Mouse (Mus musculus): ENCODE results near the gene Ppfia1.

Gene Ppfia1

DNA sequence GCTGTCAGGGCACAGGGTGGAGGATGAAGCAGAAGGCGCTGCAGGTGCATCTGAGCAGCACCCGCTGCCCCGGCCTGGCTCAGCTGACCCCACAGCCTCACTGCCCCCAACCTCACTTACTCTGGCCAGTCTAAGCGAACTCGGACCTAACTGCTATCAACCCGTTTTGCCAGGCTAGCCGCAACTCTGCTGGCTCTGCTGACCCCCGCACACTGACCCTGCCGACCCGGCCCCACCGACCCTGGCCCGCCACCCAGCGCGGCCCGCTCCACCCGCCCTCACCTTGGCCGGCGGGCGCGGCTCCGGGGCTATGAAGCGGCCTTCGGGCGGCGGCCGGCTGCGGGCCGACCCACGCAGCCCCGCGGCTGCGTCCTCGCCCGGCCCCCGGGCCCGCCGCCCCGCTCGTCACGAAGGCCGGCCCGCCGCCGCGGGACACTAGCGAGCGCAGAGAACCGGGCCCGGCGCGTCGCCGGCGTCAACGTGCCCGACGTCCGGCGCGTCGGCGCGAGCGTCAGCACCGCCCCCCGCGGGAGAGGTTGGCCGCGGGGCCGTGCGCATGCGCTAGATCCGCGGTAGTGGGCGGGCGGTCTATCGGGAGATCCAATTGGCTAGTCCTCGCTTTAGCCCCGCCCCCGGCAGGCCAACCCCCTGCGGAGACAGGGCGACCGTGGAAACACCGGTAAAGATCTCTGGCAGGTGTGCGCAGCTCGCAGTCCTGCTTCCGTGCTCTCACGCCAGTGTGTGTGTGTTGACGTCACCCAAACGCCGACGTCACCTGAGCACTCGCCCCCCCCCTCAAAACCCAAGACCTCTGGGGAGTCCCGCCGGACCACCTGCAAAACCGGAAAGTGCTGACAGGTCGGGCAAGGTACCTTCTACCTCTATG, at the start of gene Ppfia1:
TSS of gene Ppfia1 (minus strand) at position 493 of the 886 bp plus-strand sequence.
- peak; percentile 94 for DNase-seq (ENCODE audit: low read depth, low spot score)

DNA sequence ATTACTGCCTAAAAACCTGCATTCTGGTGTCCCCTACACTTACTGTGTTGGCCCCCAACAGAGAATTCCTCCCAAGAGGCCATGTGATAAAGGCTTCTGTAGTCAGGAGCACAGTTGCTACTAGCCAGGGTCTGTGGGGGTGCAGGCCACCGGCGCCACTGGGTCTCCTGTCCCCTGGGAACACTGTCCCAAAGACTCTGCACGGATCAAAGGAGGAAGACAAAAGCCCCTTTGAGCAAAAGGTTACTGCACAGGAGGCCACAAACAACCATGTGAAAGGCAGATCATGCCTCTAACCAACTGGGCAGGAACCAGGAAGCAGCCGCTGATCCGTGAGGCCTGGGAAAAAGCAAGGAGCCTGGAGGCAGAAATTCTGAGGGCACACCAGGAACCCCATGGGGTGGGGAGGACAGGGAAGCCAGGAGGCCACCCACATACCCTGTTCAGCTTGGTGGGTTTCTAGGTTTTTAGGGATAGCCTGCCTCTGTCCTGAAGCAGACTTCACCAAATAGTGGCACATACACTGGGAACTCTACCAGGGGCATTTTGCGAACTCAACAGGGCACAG, 46.9 kb upstream of the Ppfia1 start:
- no peak for DNase-seq (ENCODE audit: low read depth, low spot score)

- DNase-seq (ENCODE audit: low read depth, low spot score), result no peak
Observed at GRCm38 (mm10) chr7:144589508-144589907, 36.0 kb upstream of the Ppfia1 start.

DNA sequence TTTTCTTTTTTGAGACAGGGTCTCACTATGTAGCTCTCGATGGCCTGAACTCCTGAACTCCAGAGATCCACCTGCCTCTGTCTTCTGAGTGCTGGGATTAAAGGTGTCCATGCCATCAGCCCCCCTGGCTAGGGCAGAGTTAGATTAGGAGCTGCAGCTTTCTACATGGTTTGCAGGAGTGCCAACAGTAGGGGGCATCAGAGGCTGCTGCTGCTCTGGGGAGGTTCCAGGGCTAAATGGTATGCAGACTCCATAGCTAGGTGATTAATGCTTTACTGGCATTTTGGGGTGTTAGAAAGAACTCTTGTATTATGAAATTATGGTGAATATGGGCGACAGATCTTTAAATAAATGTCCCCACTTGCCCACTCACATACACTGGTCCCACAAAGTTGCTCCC, 33.8 kb upstream of the Ppfia1 start:
- DNase-seq (ENCODE audit: low read depth, low spot score), result no peak

DNA sequence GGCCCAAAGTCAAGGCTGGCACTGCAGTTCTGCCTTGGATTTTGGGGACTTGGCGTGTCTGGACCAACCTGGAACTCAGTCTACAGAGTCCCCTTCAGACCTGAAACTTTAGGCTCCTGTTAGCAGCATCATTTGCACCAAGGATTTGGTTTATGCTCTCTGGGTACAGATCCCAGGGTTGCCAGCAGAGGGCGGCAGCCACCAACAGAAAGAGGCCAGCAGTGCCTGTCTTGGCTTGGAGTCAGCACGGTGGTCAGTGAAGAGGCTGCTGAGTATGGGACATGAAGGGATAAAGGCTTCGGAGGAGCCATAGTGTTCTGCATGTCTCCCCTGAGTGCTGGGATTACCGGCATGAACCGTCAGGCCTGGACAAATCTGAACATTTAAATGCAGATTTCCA, 32.1 kb upstream of the Ppfia1 start:
- DNase-seq (ENCODE audit: low read depth, low spot score), result peak; percentile 17

DNA sequence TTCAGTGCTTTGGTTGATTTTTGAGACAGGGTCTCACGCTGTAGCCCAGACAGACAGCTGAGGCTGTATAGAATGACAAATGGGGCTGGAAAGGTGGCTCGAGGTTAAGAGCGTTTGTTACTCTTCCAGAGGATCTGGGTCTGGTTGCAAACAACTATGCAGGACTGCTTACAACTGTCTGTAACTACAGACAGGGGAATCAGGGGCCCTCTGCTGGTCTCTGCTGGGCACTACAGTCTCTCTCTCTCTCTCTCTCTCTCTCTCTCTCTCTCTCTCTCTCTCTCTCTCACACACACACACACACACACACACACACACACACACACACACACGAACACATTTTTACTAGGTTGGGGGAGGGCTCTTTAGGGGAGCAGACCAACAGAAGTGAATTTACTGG, 30.1 kb upstream of the Ppfia1 start:
- peak; percentile 26 for DNase-seq (ENCODE audit: low read depth, low spot score)

DNA sequence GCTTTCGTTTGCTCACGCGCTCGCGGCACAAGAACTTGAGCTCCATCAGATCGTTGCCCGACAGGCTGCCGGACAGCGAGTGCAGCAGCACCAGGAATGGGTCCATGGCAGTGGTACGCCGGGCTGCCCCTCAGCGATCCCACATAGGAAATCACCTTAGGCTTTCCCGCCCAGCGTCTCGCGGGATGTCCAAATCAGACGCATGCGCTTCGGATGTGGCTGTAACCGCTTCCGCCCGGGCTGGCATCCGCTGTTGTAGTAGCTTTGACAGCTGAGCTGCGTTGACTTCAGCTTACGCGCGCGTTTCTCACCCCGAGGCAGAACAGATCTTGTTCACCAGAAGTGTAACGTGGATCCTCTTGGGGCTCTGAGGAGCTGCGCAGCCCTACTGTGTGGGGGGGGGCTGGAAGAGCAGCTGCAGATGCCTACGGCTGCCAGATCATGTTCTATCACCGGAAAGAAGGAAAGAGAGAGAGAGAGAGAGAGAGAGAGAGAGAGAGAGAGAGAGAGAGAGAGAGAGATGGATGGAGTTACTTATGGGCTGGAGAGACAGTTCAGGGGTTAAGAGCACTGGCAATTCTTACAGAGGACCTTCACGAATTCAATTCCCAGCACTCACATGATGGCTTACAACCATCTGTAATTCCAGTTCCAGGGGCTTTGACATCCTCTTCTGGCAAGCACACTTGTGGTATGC, 28.9 kb upstream of the Ppfia1 start, which contains the start of gene Fadd:
TSS of gene Fadd (minus strand) at position 180 of the 697 bp plus-strand sequence.
- DNase-seq (ENCODE audit: low read depth, low spot score), result peak; percentile 64

GRCm38 (mm10) chr7:144581559-144582283, 28.2 kb upstream of the Ppfia1 start:
- DNase-seq (ENCODE audit: low read depth, low spot score), result peak; percentile 53

DNA sequence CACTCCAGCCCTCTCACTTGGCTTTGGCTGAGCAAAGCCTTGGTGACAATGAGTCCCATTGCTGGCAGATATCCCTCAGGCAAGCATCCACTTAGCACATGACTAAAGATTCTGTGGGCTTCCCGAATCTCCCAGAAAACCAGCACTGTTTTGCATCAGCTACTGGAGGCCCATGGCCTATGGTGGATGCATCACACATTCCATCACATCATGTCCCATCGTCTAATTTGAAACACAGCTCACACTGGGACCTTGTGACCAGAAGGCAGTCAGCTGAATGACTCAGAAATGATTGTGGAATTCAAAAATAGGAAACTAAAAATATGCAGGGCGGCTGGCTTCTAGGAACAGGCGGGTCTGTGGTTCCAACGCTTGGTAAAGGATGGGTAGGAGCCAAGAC, 24.3 kb upstream of the Ppfia1 start:
- DNase-seq (ENCODE audit: low read depth, low spot score), result no peak

DNA sequence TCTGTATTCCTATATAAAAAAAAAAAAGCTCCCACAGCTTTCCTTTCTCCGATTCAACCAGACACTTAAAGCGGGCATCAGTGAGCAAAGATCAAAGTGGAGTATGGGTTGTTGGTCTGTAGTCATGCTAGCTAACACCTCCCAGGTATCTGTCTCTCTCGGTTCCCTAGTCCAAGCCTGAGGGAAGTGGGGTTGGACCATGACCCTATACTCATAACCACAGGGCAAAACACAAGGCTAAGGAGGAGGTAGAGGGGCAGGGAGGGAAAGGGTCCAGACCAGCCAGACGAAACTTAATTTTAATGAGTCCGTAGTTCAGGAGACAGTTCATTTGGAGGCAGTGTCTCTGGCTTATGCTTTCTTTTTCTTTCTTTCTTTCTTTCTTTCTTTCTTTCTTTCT, 18.7 kb upstream of the Ppfia1 start:
- no peak for DNase-seq (ENCODE audit: low read depth, low spot score)

DNA sequence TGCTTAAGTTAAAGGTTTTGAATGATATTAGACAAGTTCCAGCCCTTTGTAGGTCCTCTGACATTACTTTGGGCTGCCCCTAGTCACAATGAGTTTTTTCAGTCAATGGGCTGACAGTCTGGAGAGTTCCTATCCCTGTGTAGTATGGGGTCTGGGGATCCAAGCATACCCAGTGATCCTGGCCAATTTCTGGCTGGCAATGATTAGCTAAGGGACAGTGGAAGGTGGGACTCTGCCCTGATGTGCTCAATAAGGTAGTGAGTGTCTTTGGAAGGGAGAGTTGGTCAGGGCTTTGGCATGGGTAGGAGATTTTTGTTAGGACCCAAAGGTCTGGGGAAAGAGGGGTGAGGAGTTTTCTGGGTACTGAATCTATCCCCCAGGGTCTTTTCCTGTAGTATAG, 18.1 kb upstream of the Ppfia1 start:
- DNase-seq (ENCODE audit: low read depth, low spot score), result no peak

GRCm38 (mm10) chr7:144569428-144569827, 15.9 kb upstream of the Ppfia1 start:
- no peak for DNase-seq (ENCODE audit: low read depth, low spot score)

DNA sequence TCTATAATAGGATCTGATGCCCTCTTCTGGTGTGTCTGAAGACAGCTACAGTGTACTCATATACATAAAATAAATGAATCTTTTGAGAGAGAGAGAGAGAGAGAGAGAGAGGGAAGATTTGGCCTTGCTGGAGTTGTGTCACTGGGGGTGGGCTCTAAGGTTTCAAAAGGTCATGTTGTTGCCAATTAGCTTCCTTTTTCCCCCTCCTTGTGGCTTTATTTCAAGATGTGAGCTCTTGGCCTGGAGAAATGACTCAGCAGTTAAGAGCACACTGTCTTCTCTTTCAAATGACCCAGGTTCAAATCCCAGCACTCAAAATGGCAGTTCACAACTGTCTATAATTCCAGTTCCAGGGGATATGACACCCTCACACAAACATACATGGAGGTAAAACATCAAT, 14.6 kb upstream of the Ppfia1 start:
- no peak for DNase-seq (ENCODE audit: low read depth, low spot score)

DNA sequence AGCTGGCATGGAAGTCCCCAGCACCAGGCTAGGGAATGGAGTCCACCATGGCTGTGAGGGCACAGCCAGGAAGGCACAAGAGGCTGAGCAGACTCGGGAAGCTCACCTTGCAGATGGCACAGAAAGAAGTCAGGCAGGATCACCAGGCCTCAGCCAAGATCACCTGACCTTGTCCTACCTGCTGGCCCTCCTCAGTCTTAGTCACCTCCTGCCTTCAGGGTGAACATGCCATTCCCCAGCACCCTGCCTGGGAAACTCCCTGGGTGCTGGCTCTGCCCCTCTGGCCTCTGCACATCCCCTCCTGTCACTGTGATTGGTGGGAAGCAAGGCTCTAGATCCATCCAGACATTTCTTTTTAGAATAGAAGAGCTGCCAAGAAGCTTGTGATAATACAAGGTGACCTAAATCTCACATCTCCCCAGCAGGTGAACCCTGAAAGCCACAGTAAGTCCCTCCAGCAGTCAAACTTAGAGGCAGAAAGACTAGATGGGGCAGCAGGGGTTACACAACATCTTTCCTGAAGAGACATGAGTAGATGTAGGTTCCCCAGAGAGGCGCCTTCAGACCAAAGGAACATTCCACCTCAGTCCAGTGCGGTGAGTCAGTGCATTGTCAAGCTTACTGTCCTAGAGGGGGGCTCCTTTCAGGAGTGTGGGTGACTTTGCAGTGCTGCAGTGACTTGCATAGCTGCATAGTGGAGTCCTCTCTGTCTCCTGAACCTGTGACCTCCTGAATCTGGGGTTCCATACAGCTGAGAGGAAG, 13.6 kb upstream of the Ppfia1 start:
- DNase-seq (ENCODE audit: low read depth, low spot score), result no peak

DNA sequence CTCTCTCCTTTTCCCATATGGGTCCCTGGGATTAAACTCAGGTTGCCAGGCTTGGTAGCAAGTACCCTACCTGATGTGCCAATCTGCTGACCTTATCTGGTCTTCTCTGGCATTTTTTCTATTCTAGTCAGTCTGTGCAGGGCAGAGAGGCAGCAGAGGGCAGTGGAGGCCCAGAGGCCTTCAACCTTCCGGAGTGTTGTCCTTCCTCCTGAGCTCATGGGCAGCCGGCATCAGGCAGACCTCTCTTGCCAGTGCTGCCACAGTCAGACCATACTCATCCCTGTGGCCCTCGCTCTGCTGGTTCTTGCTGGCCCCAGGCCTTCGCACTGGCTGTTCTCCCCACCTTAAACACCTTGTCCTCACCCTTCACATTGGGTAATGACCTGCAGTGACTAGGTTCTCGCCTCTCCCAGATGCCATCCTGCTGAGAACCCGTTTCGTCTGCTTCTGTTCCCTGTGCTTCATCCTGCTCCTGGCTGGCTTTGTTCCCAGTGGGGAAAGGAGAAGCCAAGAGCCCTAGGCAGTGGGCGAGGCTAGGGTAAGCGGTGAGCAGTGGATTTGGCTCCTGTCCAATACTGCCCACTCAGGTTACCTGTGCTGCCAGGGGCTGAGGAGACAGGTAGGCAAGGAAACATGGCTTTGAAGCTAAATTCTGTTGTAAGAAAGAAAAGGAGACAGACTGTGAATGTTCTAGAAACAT, 10.1 kb upstream of the Ppfia1 start:
- DNase-seq (ENCODE audit: low read depth, low spot score), result no peak

DNA sequence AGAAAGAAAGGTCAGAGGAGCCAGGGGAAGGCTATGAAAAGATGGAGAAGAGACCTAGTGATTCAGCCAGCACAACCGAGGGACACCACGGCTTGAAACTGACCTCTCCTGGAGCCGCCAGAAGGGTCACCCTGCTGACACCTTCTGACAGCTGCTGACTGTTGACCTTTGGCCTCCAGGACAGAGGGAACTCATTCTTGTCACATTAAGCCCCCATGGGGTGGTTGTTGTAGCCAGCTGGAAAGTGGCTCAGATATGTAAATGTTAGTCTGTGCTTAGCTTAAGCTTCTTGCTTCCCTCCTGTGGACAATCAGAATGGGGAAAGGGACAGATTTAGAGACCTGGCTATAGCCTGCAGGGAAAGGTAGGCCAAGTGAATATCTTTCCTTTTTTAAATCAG, 8.5 kb upstream of the Ppfia1 start:
- no peak for DNase-seq (ENCODE audit: low read depth, low spot score)

- DNase-seq (ENCODE audit: low read depth, low spot score), result no peak
Observed at GRCm38 (mm10) chr7:144560594-144560993, 7.1 kb upstream of the Ppfia1 start.

DNA sequence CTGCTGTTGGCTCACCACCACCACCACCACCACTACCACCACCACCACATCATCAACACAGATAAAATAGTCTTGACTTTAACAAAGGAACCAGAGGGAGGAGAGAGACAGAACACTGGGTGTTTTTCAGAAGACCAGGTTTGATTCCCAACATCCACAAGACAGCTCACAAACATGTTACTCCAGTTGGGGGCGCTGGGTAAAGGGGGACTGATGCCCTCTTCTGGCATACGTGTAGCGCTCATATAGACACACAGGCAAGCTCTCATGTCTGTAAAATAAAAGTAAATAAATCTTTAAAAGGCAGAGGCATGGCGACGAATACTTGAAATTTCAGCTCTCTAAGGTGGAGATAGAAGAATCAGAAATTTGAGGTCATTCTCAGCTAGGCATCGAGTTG, 5.0 kb upstream of the Ppfia1 start:
- DNase-seq (ENCODE audit: low read depth, low spot score), result no peak

DNA sequence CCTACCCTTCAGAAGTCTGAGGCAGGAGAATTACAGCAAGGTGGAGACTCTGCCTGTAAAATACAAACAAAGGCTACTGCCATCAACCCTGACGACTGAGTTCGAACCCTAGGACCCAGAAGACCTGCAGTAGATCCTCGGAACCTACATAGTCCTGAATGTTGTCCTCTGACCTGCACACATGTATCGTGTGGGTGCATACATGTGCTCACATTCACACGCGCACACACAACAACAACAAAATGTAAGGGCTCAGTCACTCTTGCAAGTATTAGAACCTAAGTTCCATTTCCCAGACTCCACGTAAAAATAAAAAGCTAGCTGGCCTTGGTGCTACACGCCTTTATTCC, 569 bp upstream of the Ppfia1 start:
- no peak for DNase-seq (ENCODE audit: low read depth, low spot score)

GRCm38 (mm10) chr7:144552274-144552673, 1.3 kb downstream of the Ppfia1 start:
- no peak for DNase-seq (ENCODE audit: low read depth, low spot score)

GRCm38 (mm10) chr7:144550811-144551210, 2.7 kb downstream of the Ppfia1 start:
- no peak for DNase-seq (ENCODE audit: low read depth, low spot score)
